35 mouse cellular contexts compared by ENCODE assay signal in the genomic region with DNA sequence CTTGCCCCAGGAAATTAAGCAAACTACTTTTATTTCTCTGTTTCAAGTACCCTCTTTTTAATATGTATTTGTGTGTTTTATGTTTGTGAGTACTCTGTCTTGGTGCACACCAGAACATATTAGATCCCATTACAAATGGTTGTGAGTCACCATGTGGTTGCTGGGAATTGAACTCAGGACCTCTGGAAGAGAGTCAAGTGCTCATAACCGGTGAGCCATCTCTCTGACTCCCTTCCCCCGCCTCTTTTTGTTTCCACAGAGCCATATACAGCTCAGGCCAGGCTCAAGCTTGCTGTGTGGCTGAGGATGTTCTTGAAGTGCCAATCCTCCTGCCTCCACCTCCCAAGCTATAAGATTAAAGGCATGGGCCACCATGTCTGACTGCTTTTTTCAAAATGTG. TPM values are rescaled to one million over a fixed set of nuclear protein-coding genes. Genes with fewer than 3 reads are reported as not detected.
"Had no signal": no experiment of that assay in that cellular context is flagged by ENCODE, and none has a peak within 500 bp of the region (broad histone marks: within the 10 kb centered on the region; RNA-seq: fewer than 3 reads in every experiment).

No protein-coding gene starts in this region.

- H3K36me3 ChIP-seq: embryonic facial prominence, embryonic 10.5 days; embryonic facial prominence, embryonic 12.5 days; embryonic facial prominence, embryonic 13.5 days; embryonic facial prominence, embryonic 15.5 days; forebrain, embryonic 10.5 days; forebrain, embryonic 12.5 days; forebrain, embryonic 15.5 days; heart, embryonic 10.5 days had no signal

- H3K27ac ChIP-seq: embryonic facial prominence, embryonic 10.5 days; embryonic facial prominence, embryonic 12.5 days; embryonic facial prominence, embryonic 13.5 days; embryonic facial prominence, embryonic 15.5 days; forebrain, embryonic 10.5 days; forebrain, embryonic 12.5 days; forebrain, embryonic 13.5 days; forebrain, embryonic 15.5 days; gastrocnemius, adult 2 months; heart, adult 2 months; heart, embryonic 10.5 days had no signal

- H3K27me3 ChIP-seq: embryonic facial prominence, embryonic 12.5 days; embryonic facial prominence, embryonic 13.5 days; embryonic facial prominence, embryonic 15.5 days; forebrain, embryonic 13.5 days; forebrain, embryonic 15.5 days had no signal

- H3K9ac ChIP-seq: embryonic facial prominence, embryonic 12.5 days; embryonic facial prominence, embryonic 13.5 days; embryonic facial prominence, embryonic 15.5 days; forebrain, embryonic 12.5 days; forebrain, embryonic 13.5 days; forebrain, embryonic 15.5 days; forebrain, postnatal 0 days had no signal

- DNase-seq: cerebellum, postnatal 10 days; cerebellum, postnatal 14 days; cerebellum, postnatal 25 days; cerebellum, postnatal 36 days; embryo, embryonic 11 days; forebrain, postnatal 0 days; gastrocnemius, adult 2 months; gastrocnemius, postnatal 10 days; gastrocnemius, postnatal 14 days; gastrocnemius, postnatal 25 days; gastrocnemius, postnatal 36 days; heart, adult 11 months; heart, adult 18-20 months; heart, adult 2 months had no signal

- H3K4me1 ChIP-seq: embryonic facial prominence, embryonic 10.5 days; embryonic facial prominence, embryonic 12.5 days; embryonic facial prominence, embryonic 13.5 days; embryonic facial prominence, embryonic 15.5 days; forebrain, embryonic 12.5 days; forebrain, embryonic 13.5 days; forebrain, embryonic 15.5 days had no signal

- H3K4me2 ChIP-seq: embryonic facial prominence, embryonic 12.5 days; embryonic facial prominence, embryonic 13.5 days; embryonic facial prominence, embryonic 15.5 days; forebrain, embryonic 12.5 days; forebrain, embryonic 13.5 days; forebrain, embryonic 15.5 days had no signal

- H3K9me3 ChIP-seq: embryonic facial prominence, embryonic 10.5 days; embryonic facial prominence, embryonic 12.5 days; embryonic facial prominence, embryonic 13.5 days; embryonic facial prominence, embryonic 15.5 days; forebrain, embryonic 10.5 days; forebrain, embryonic 12.5 days; forebrain, embryonic 13.5 days; forebrain, embryonic 15.5 days; heart, embryonic 10.5 days had no signal

- H3K4me3 ChIP-seq: embryonic facial prominence, embryonic 10.5 days; embryonic facial prominence, embryonic 12.5 days; embryonic facial prominence, embryonic 13.5 days; embryonic facial prominence, embryonic 15.5 days; erythroblast, embryonic 14.5 days; forebrain, embryonic 10.5 days; forebrain, embryonic 12.5 days; forebrain, embryonic 13.5 days; forebrain, embryonic 15.5 days; gastrocnemius, adult 2 months; heart, adult 2 months; heart, embryonic 10.5 days had no signal

- ATAC-seq: forebrain, embryonic 13.5 days; forebrain, embryonic 14.5 days; forebrain, embryonic 15.5 days; forebrain, embryonic 16.5 days; forebrain, postnatal 0 days had no signal

RNA-seq across cellular contexts. Expression of a gene that starts 10.1 kb away (rescaled TPM):
- total RNA-seq: common myeloid progenitor, adult 5-6 weeks; gastrocnemius, postnatal 4 days; heart, adult 18-20 months; heart, adult 2 months; heart, adult 8-10 months had no signal
- polyA plus RNA-seq: cortical plate, adult 2 months; embryonic facial prominence, embryonic 14.5 days; erythroblast, embryonic 14.5 days; forebrain, embryonic 12.5 days; frontal cortex, adult 2 months; heart, embryonic 10.5 days had no signal

RNA-seq across cellular contexts. Expression of a gene that starts 36.7 kb away (rescaled TPM):
- total RNA-seq: common myeloid progenitor, adult 5-6 weeks; granulocyte monocyte progenitor cell, adult 5-6 weeks had no signal
- polyA plus RNA-seq: cortical plate, adult 2 months; embryonic facial prominence, embryonic 10.5 days; embryonic facial prominence, embryonic 11.5 days; forebrain, embryonic 10.5 days; forebrain, embryonic 11.5 days; forebrain, embryonic 12.5 days; forebrain, embryonic 13.5 days; forebrain, embryonic 15.5 days; forebrain, embryonic 16.5 days had no signal
